Mouse (Mus musculus) CH12.LX (cell line): Measurements from ENCODE around the gene Ghrhr. TPM values are rescaled to one million over a fixed set of nuclear protein-coding genes. Genes with fewer than 3 reads are reported as not detected.

Experiments
- DNase-seq: peaks from one replicate; pipeline ENCODE4 v3.0.0-alpha.2; 2013; ENCODE audit errors: extremely low read depth
- H3K27ac ChIP-seq: 2 replicates; pipeline ENCODE4 v1.5.1; 2012; ENCODE audit warnings: low read depth, mild to moderate bottlenecking, control low read depth, moderate library complexity; ENCODE audit not compliant: insufficient read depth
- H3K27me3 ChIP-seq: replicated peaks from 2 replicates; pipeline ENCODE3; 2012; ENCODE audit warnings: inconsistent platforms
- H3K36me3 ChIP-seq, 2 experiments: replicated peaks in 1 of 2; 2 replicates each; pipeline versions ENCODE3 to v1.6.1; 2012; ENCODE audit warnings: inconsistent platforms in 1 of 2, low read length in 1 of 2, mild to moderate bottlenecking in 1 of 2, mixed read lengths in 1 of 2, moderate library complexity in 1 of 2; ENCODE audit not compliant: control insufficient read depth in 1 of 2, insufficient read depth in 1 of 2
- H3K4me1 ChIP-seq, 2 experiments: 2 replicates each; pipeline ENCODE4 v1.6.1; 2012; ENCODE audit warnings: inconsistent platforms in 1 of 2, moderate library complexity in 1 of 2; ENCODE audit not compliant: insufficient read depth in 2 of 2, control insufficient read depth in 1 of 2
- H3K4me2 ChIP-seq: 2 replicates; pipeline ENCODE4 v1.6.1; 2012; ENCODE audit warnings: low read depth, mild to moderate bottlenecking, control low read depth; ENCODE audit not compliant: poor library complexity, insufficient read depth, severe bottlenecking
- H3K4me3 ChIP-seq, 3 experiments: fragments of 150-350 bp in 1 of 3; sonication (generic) in 1 of 3; replicated peaks in 1 of 3; 2 replicates each; pipeline versions ENCODE3 to v1.5.1; 2011 to 2012; ENCODE audit warnings: low read depth in 2 of 3, low read length in 2 of 3, mild to moderate bottlenecking in 2 of 3, moderate library complexity in 2 of 3, control low read depth in 1 of 3, improper control_type of control experiment in 1 of 3, inconsistent platforms in 1 of 3, mixed read lengths in 1 of 3; ENCODE audit not compliant: poor library complexity in 1 of 3
- H3K79me2 ChIP-seq: replicated peaks from 2 replicates; pipeline ENCODE4 v1.6.1; 2012; ENCODE audit warnings: mild to moderate bottlenecking, moderate library complexity; ENCODE audit not compliant: control insufficient read depth, poor library complexity, insufficient read depth, severe bottlenecking; ENCODE audit errors: extremely low read depth
- H3K9ac ChIP-seq: 2 replicates; pipeline ENCODE4 v1.6.1; 2012; ENCODE audit warnings: low read depth, mild to moderate bottlenecking, control low read depth, moderate library complexity; ENCODE audit not compliant: insufficient read depth
- H3K9me3 ChIP-seq: replicated peaks from 2 replicates; pipeline ENCODE3; 2012; ENCODE audit warnings: low read length, inconsistent platforms, mixed read lengths
- CTCF ChIP-seq, 2 experiments: IDR thresholded peaks in 1 of 2; conservative IDR thresholded peaks in 1 of 2; 2 replicates each; pipeline ENCODE4 v1.5.1; 2011 to 2012; ENCODE audit warnings: low read depth in 2 of 2, low read length in 2 of 2, improper control_type of control experiment in 1 of 2, inconsistent platforms in 1 of 2, mild to moderate bottlenecking in 1 of 2, moderate library complexity in 1 of 2
- E2F4 ChIP-seq: IDR thresholded peaks from 2 replicates; pipeline ENCODE4 v1.6.1; 2011; ENCODE audit warnings: low read depth, low read length, improper control_type of control experiment; ENCODE audit not compliant: insufficient replicate concordance
- EP300 ChIP-seq: IDR thresholded peaks from 2 replicates; pipeline ENCODE4 v1.6.1; 2011; ENCODE audit warnings: low read length, improper control_type of control experiment
- GABPA ChIP-seq: IDR thresholded peaks from 2 replicates; pipeline ENCODE4 v1.6.1; 2012; ENCODE audit warnings: low read depth, low read length, improper control_type of control experiment, inconsistent platforms; ENCODE audit not compliant: insufficient replicate concordance
- JUN ChIP-seq: IDR thresholded peaks from 2 replicates; pipeline ENCODE4 v1.6.1; 2011; ENCODE audit warnings: low read depth, mild to moderate bottlenecking, low read length, improper control_type of control experiment, moderate library complexity; ENCODE audit not compliant: insufficient read depth
- KAT2A ChIP-seq: IDR thresholded peaks from 2 replicates; pipeline ENCODE4 v1.6.1; 2012; ENCODE audit warnings: low read length, improper control_type of control experiment, inconsistent platforms; ENCODE audit not compliant: insufficient replicate concordance
- MXI1 ChIP-seq: IDR thresholded peaks from 2 replicates; pipeline ENCODE4 v1.6.1; 2011; ENCODE audit warnings: mild to moderate bottlenecking, low read depth, low read length, improper control_type of control experiment
- MYC ChIP-seq: IDR thresholded peaks from 2 replicates; pipeline ENCODE4 v1.6.1; 2011; ENCODE audit warnings: low read depth, mild to moderate bottlenecking, improper control_type of control experiment, low read length
- NELFE ChIP-seq: IDR thresholded peaks from 2 replicates; pipeline ENCODE4 v1.6.1; 2011; ENCODE audit warnings: low read depth, low read length, improper control_type of control experiment
- NRF1 ChIP-seq: IDR thresholded peaks from 2 replicates; pipeline ENCODE4 v1.6.1; 2014; ENCODE audit warnings: low read depth, mild to moderate bottlenecking, inconsistent platforms, low read length, improper control_type of control experiment, moderate library complexity
- PAX5 ChIP-seq: IDR thresholded peaks from 2 replicates; pipeline ENCODE4 v1.6.1; 2012; ENCODE audit warnings: low read length, inconsistent platforms, mixed read lengths
- RAD21 ChIP-seq: IDR thresholded peaks from 2 replicates; pipeline ENCODE4 v1.6.1; 2011; ENCODE audit warnings: low read depth, mild to moderate bottlenecking, low read length, improper control_type of control experiment, moderate library complexity
- SIN3A ChIP-seq: IDR thresholded peaks from 2 replicates; pipeline ENCODE4 v1.6.1; 2012; ENCODE audit warnings: low read length, improper control_type of control experiment, inconsistent platforms
- SMC3 ChIP-seq: IDR thresholded peaks from 2 replicates; pipeline ENCODE4 v1.6.1; 2011; ENCODE audit warnings: low read depth, low read length, improper control_type of control experiment
- TCF12 ChIP-seq: IDR thresholded peaks from 2 replicates; pipeline ENCODE4 v1.6.1; 2014; ENCODE audit warnings: low read depth, mild to moderate bottlenecking, inconsistent platforms, low read length, improper control_type of control experiment
- UBTF ChIP-seq: IDR thresholded peaks from 2 replicates; pipeline ENCODE4 v1.6.1; 2012; ENCODE audit warnings: low read depth, mild to moderate bottlenecking, inconsistent platforms, low read length, improper control_type of control experiment, moderate library complexity
- USF1 ChIP-seq: IDR thresholded peaks from 2 replicates; pipeline ENCODE4 v1.6.1; 2014; ENCODE audit warnings: low read depth, mild to moderate bottlenecking, inconsistent platforms, low read length, improper control_type of control experiment
- dilution Hi-C: fragments of 300-500 bp; cut with MboI; formaldehyde crosslinking; loops from 2 replicates; pipeline ENCODE4 v1.14.3; 2020; ENCODE audit warnings: low sequenced_read_pairs; ENCODE audit not compliant: extremely low pct_unique_long_range_greater_than_20kb, extremely low pct_ligation_motif_present
- in situ Hi-C: fragments of 300-500 bp; cut with MboI; formaldehyde crosslinking; loops from 3 replicates; pipeline ENCODE4 v1.14.3; 2019; ENCODE audit warnings: low sequenced_read_pairs, low pct_ligation_motif_present, low pct_unique_long_range_greater_than_20kb, mixed read lengths
- polyA plus RNA-seq: library from polyadenylated mRNA; unstranded; fragments of >175 nt; gene quantifications from 2 replicates; pipeline ENCODE4 v1.2.1, GENCODE M21; 2012; ENCODE audit warnings: low read depth; ENCODE audit not compliant: insufficient read length
- total RNA-seq, 2 experiments: library from RNA; depleted of rRNA; stranded (reverse); fragments of 300-350 nt in 1 of 2; fragments of >200 nt in 1 of 2; gene quantifications; 2 replicates each; pipeline ENCODE4 v1.2.3; 2012 to 2014

The Ghrhr gene
- total and polyA plus RNA-seq, 3 experiments, result not detected

- Histone ChIP-seq H3K27me3 (peaks cover 65% of the 10 kb centered on the region), H3K79me2 (no peaks in the 10 kb centered on the region)
- TF ChIP-seq PAX5, result no peak
- TF ChIP-seq, all 38 proteins: peak for 0
- no peak overlapping the region for H3K9ac ChIP-seq
- H3K4me3 ChIP-seq, result no peak overlapping the region
- H3K9me3 ChIP-seq, result no peaks in the 10 kb centered on the region
- DNase-seq, result no peak
- H3K4me1 ChIP-seq, result no peaks in the 10 kb centered on the region
- H3K36me3 ChIP-seq, result no peaks in the 10 kb centered on the region
- no peak overlapping the region for H3K4me2 ChIP-seq
- in situ Hi-C loops, result no loop called here
- dilution Hi-C loops, result no loop called here
- no peak overlapping the region for H3K27ac ChIP-seq
These were observed 28.4 kb downstream of the Ghrhr start for GRCm38 (mm10) chr6:55404421-55404990.

- no peaks in the 10 kb centered on the region for H3K79me2 ChIP-seq
- H3K27me3 ChIP-seq, result peaks cover 69% of the 10 kb centered on the region
- no peak overlapping the region for H3K9ac ChIP-seq
- no peak overlapping the region for H3K4me3 ChIP-seq
- dilution Hi-C loops (no loop called here), in situ Hi-C loops (no loop called here)
- H3K4me1 ChIP-seq, result no peaks in the 10 kb centered on the region
- no peaks in the 10 kb centered on the region for H3K9me3 ChIP-seq
- H3K36me3 ChIP-seq, result no peaks in the 10 kb centered on the region
- H3K27ac ChIP-seq, result no peak overlapping the region
- TF ChIP-seq EP300, result no peak
- TF ChIP-seq E2F4, result no peak
- no peak for TF ChIP-seq TCF12
- no peak for TF ChIP-seq NRF1
- no peak for TF ChIP-seq USF1
- no peak for TF ChIP-seq CTCF (conservative IDR thresholded peaks at IDR 0.05 in 1 of 2, IDR thresholded peaks at IDR 0.05 in 1 of 2; ENCODE audit: low read depth in 2 of 2, low read length in 2 of 2)
- TF ChIP-seq SIN3A, result no peak
- TF ChIP-seq UBTF, result no peak
- TF ChIP-seq JUN, result no peak
- no peak for TF ChIP-seq KAT2A
- no peak for TF ChIP-seq PAX5
- no peak overlapping the region for H3K4me2 ChIP-seq
- DNase-seq, result no peak
These were observed 31.2 kb downstream of the Ghrhr start for GRCm38 (mm10) chr6:55407345-55407744.

GRCm38 (mm10) chr6:55410119-55410775 is 34.2 kb downstream of the Ghrhr start:
- Histone ChIP-seq H3K36me3 (no peaks in the 10 kb centered on the region), H3K4me3 (no peak overlapping the region), H3K4me1 (no peaks in the 10 kb centered on the region), H3K79me2 (no peaks in the 10 kb centered on the region), H3K27ac (no peak overlapping the region), H3K27me3 (peaks cover 70% of the 10 kb centered on the region), H3K4me2 (no peak overlapping the region), H3K9ac (no peak overlapping the region), H3K9me3 (no peaks in the 10 kb centered on the region)
- TF ChIP-seq E2F4 (no peak), NELFE (no peak), SMC3 (no peak), GABPA (no peak), NRF1 (no peak), KAT2A (no peak), RAD21 (no peak), MXI1 (no peak), USF1 (no peak), MYC (no peak)
- no peak for DNase-seq
- dilution Hi-C loops, result no loop called here
- in situ Hi-C loops, result no loop called here
